Mouse (Mus musculus) limb, embryonic 13.5 days (tissue): Measurements from ENCODE around the gene Ankrd45. TPM values are rescaled to one million over a fixed set of nuclear protein-coding genes. Genes with fewer than 3 reads are reported as not detected.
A peak's percentile ranks its signal among the peaks of the same experiment; 100 is the strongest.

Source experiments
- ATAC-seq: fragments of 200-750 bp; cut with Nextera tagmentation; 2 replicates; pipeline ENCODE4 v1.8.0; 2017; ENCODE audit warnings: low read depth, moderate number of reproducible peaks, moderate TSS enrichment; ENCODE audit not compliant: low FRiP score
- H3K27ac ChIP-seq: fragments of 300-500 bp; sonication (generic); 2 replicates; pipeline ENCODE4 v1.5.1; 2015; ENCODE audit warnings: inconsistent platforms, mild to moderate bottlenecking, moderate library complexity
- H3K27me3 ChIP-seq: fragments of 300-500 bp; sonication (generic); 2 replicates; pipeline ENCODE4 v1.6.1; 2015; ENCODE audit warnings: mild to moderate bottlenecking, inconsistent platforms
- H3K36me3 ChIP-seq: fragments of 300-500 bp; sonication (generic); 2 replicates; pipeline ENCODE4 v1.6.1; 2015; ENCODE audit warnings: inconsistent platforms, mild to moderate bottlenecking, moderate library complexity
- H3K4me1 ChIP-seq: fragments of 300-500 bp; sonication (generic); 2 replicates; pipeline ENCODE4 v1.6.1; 2015; ENCODE audit warnings: inconsistent platforms
- H3K4me2 ChIP-seq: fragments of 300-500 bp; sonication (generic); replicated peaks from 2 replicates; pipeline ENCODE4 v1.6.1; 2015; ENCODE audit warnings: inconsistent platforms, mild to moderate bottlenecking, moderate library complexity
- H3K4me3 ChIP-seq: fragments of 300-500 bp; sonication (generic); 2 replicates; pipeline ENCODE4 v1.5.1; 2015; ENCODE audit warnings: moderate library complexity, mild to moderate bottlenecking, inconsistent platforms
- H3K9ac ChIP-seq: fragments of 300-500 bp; sonication (generic); 2 replicates; pipeline ENCODE4 v1.6.1; 2015; ENCODE audit warnings: mild to moderate bottlenecking, inconsistent platforms
- H3K9me3 ChIP-seq: fragments of 300-500 bp; sonication (generic); 2 replicates; pipeline ENCODE4 v1.6.1; 2016; ENCODE audit warnings: inconsistent platforms
- WGBS: fragments of 180-500 bp; shearing (Covaris S2); methylation state at CpG from one replicate; pipeline ENCODE4 v1.1.7; 2015; 5-methylcytosine and 5-hydroxymethylcytosine counted together
- polyA plus RNA-seq: library from polyadenylated mRNA; unstranded; fragments of >200 nt; fragmentation: Nextera tagmentation; extraction: Ambion mirVana; gene quantifications from 2 replicates; pipeline ENCODE4 v1.2.1, GENCODE M21; 2015

Ankrd45 gene
- 2.3 and 3.1 TPM in 2 replicates for polyA plus RNA-seq

- H3K27ac ChIP-seq, result no peak within 1 kb of the TSS
- H3K9ac ChIP-seq, result peak within 1 kb of the TSS; percentile 69
- peak within 1 kb of the TSS; percentile 79 for H3K4me2 ChIP-seq
- 5% methylated on average over 33 of the region's 33 CpGs for WGBS
- peak within 1 kb of the TSS; percentile 46 for H3K4me3 ChIP-seq
- H3K36me3 ChIP-seq, result no peaks in the 10 kb centered on the region
- no peaks in the 10 kb centered on the region for H3K4me1 ChIP-seq
- H3K9me3 ChIP-seq, result no peaks in the 10 kb centered on the region
- ATAC-seq, result peak; percentile 75
- no peaks in the 10 kb centered on the region for H3K27me3 ChIP-seq
Measured at GRCm38 (mm10) chr1:161142531-161143159, at the start of gene Ankrd45. Gene Ankrd45, plus strand, starts transcription at chr1:161142691.

GRCm38 (mm10) chr1:161099721-161100405 lies 42.6 kb upstream of the Ankrd45 start:
- Histone ChIP-seq H3K27me3 (no peaks in the 10 kb centered on the region), H3K4me1 (no peaks in the 10 kb centered on the region), H3K4me2 (no peak overlapping the region), H3K9ac (no peak overlapping the region), H3K9me3 (no peaks in the 10 kb centered on the region), H3K4me3 (no peak overlapping the region), H3K27ac (no peak overlapping the region), H3K36me3 (peaks cover 45% of the 10 kb centered on the region)
- ATAC-seq, result no peak
- 96% methylated on average over 4 of the region's 4 CpGs for WGBS

DNA sequence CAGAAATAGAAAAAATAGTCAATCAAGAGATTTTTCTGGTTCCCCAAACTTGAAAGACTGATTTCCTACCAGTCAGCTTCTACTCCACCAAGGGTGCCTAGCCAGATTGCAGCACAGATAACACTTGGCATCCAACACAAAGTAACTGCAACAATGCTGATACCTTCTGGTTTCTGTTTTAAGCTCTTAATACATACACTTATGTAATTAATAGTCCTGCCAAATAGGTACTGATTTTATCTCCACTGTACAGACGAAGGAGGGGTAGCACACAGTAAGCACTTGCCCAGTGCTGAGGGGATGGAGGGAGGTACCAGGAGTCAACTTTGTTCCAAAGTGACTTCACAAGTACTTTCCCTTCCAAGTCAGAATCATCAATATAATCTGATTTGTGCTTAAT lies 38.6 kb upstream of the Ankrd45 start:
- no peak for ATAC-seq
- Histone ChIP-seq H3K36me3 (peaks cover 40% of the 10 kb centered on the region), H3K27me3 (no peaks in the 10 kb centered on the region), H3K9me3 (no peaks in the 10 kb centered on the region), H3K9ac (no peak overlapping the region), H3K27ac (no peak overlapping the region), H3K4me1 (no peaks in the 10 kb centered on the region), H3K4me3 (no peak overlapping the region), H3K4me2 (no peak overlapping the region)
- 80% methylated on average over 1 of the region's 1 CpGs for WGBS

GRCm38 (mm10) chr1:161109216-161109615 lies 33.3 kb upstream of the Ankrd45 start:
- ATAC-seq, result no peak

DNA sequence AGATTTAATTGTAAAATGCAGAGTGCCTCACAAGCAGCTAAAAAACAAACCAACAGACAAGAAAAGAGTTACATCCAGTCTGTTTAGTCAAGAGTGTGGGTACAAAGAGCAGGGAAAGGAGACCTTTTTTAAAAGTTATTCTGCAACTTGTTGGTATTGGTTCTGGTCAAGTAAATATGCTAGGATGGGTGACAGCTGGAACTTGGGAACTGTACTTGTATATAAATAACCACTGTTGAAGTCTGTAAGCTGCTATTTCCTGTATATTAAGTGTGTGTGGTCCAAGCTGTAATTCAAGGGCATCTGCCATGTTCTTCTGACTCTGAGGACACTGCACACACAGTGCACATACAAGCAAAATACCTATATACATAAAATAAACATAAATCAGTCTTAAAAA lies 27.9 kb upstream of the Ankrd45 start:
- Histone ChIP-seq H3K27ac (no peak overlapping the region), H3K4me2 (no peak overlapping the region), H3K4me1 (no peaks in the 10 kb centered on the region), H3K9ac (no peak overlapping the region), H3K4me3 (no peak overlapping the region), H3K9me3 (no peaks in the 10 kb centered on the region), H3K36me3 (peaks cover 3% of the 10 kb centered on the region; the same call in 1 of the 2 replicates), H3K27me3 (no peaks in the 10 kb centered on the region)
- no peak for ATAC-seq

More at GRCm38 (mm10) chr1:161109216-161109615, 33.3 kb upstream of the Ankrd45 start:
- Histone ChIP-seq H3K27me3 (no peaks in the 10 kb centered on the region), H3K9me3 (no peaks in the 10 kb centered on the region), H3K9ac (no peak overlapping the region), H3K4me3 (no peak overlapping the region), H3K4me2 (no peak overlapping the region), H3K27ac (no peak overlapping the region), H3K36me3 (peaks cover 29% of the 10 kb centered on the region), H3K4me1 (no peaks in the 10 kb centered on the region)
- WGBS, result 92% methylated on average over 8 of the region's 8 CpGs

DNA sequence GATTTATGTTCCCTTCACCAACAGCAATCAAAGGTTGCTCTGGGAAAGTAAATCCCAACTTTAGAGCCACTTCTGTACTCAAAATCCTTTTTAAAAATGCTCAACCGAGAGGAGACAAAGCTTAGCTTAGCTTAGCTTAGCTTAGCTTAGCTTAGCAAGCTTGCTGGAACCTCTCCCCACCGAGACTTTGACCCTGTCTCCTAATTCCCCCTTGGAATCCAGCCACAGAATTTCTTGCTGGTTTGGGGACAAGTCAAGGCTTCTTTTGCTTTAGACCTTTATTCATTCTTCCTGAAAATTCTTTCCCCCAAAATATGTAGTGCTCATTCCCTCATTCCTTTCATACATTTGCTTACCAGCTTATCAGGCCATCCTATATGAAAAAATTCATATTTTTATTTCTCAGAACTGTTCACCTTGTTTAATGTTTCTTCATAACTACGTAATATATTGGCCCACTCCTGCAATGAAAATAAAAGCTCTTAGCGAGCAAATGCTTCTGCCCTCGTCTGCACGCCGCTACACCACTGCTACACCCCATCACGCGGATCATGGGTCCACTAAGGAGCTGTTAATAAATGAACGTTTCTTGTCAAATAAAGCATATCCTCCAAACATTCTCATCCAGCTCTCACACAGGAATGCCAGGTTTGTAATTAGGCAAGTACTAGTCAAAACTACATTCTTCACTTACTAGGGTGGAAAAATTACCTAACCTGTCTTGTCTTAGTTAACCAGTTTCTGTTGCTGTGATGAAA lies 19.7 kb upstream of the Ankrd45 start:
- H3K4me2 ChIP-seq, result no peak overlapping the region
- peaks cover 11% of the 10 kb centered on the region for H3K36me3 ChIP-seq
- no peaks in the 10 kb centered on the region for H3K9me3 ChIP-seq
- no peak overlapping the region for H3K9ac ChIP-seq
- H3K4me1 ChIP-seq, result no peaks in the 10 kb centered on the region
- H3K27ac ChIP-seq, result no peak overlapping the region
- H3K27me3 ChIP-seq, result no peaks in the 10 kb centered on the region
- 89% methylated on average over 10 of the region's 10 CpGs for WGBS
- no peak overlapping the region for H3K4me3 ChIP-seq
- no peak for ATAC-seq

- H3K9me3 ChIP-seq, result no peaks in the 10 kb centered on the region
- no peak overlapping the region for H3K4me2 ChIP-seq
- H3K27ac ChIP-seq, result no peak overlapping the region
- H3K27me3 ChIP-seq, result no peaks in the 10 kb centered on the region
- ATAC-seq, result no peak
- WGBS, result 71% methylated on average over 1 of the region's 1 CpGs
- no peak overlapping the region for H3K4me3 ChIP-seq
- H3K36me3 ChIP-seq, result peaks cover 6% of the 10 kb centered on the region
- H3K9ac ChIP-seq, result no peak overlapping the region
- peaks cover 10% of the 10 kb centered on the region for H3K4me1 ChIP-seq
Measured at GRCm38 (mm10) chr1:161126461-161126860, 16.0 kb upstream of the Ankrd45 start.

DNA sequence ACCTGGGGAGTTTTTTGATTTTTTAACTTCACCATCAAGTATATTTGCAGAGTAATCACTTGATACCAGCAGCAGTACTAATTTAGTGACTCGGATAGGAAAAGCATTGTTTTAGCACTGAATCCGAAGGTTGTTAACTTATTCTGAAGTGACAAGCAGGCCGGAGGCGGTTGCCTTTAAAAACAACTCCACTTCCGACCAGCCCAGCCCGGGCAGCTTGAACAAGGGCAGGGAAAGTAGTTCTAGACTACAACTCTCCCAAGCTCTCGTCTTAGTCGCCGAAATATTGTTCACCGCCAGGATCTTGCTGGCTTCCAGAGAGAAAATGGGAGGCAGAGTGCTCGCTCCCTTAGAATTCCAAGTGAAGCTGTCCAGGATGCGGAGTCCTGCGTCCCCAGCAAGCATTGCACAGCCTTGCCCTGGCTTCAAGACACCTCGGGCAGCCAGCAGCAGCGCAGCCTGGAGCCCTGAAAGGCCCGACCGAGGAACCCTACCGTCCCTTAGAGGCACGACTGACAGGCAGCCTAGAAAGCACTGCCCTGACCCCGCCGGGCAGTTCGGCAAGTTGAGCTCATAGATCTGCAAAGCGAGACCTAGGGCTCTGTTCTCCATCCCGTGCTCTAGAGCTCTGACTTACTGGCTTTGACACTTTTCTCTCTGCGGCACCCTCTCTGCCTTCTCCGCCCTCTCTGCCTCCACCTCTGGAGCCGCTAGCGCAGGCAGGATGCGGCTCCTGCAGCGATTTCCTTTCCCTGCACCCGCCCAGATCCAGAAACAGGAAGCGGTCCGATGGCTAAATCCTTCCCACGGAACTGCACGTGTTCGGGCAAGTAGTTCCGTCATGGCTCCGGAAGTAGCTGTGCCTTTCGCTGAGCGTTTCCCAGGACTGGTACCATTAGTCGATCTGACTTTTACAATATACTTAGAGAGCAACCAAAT lies 11.5 kb upstream of the Ankrd45 start, which contains the start of gene Klhl20:
Gene Klhl20 (minus strand): TSS at position 786 of the 939 bp plus-strand sequence.
- WGBS, result 2% methylated on average over 41 of the region's 41 CpGs
- Histone ChIP-seq H3K9me3 (no peaks in the 10 kb centered on the region), H3K4me3 (peak within 1 kb of the TSS; percentile 94)

DNA sequence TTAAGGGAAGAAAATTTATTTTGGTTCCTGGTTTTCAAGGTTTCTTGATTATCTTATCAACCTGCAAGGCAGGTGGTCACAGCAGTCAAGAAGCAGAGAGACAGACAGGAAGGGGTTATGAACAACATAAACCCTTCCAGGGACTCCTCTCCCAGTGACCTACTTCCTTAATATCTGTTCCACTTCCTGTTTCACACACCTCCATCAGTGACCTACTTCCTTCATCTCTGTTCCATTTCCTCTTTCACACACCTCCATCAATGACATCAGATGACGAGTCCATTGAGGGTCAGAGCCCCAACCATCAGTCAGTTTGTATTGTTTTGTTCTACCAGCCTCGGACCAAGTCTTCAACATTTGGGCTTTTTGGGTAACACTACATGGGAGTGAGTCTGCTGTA lies 3.0 kb upstream of the Ankrd45 start:
- Histone ChIP-seq H3K27ac (no peak overlapping the region), H3K9me3 (no peaks in the 10 kb centered on the region), H3K4me2 (no peak overlapping the region), H3K4me3 (no peak overlapping the region), H3K36me3 (no peaks in the 10 kb centered on the region), H3K9ac (no peak overlapping the region), H3K4me1 (no peaks in the 10 kb centered on the region), H3K27me3 (no peaks in the 10 kb centered on the region)
- no peak for ATAC-seq
- 92% methylated on average over 2 of the region's 2 CpGs for WGBS

More for the DNA sequence above, 11.5 kb upstream of the Ankrd45 start, which contains the start of gene Klhl20:
- Histone ChIP-seq H3K27ac (peak within 1 kb of the TSS; percentile 86), H3K4me1 (peaks cover 10% of the 10 kb centered on the region), H3K4me2 (peak within 1 kb of the TSS; percentile 87), H3K9ac (peak within 1 kb of the TSS; percentile 93), H3K27me3 (no peaks in the 10 kb centered on the region), H3K36me3 (peaks cover 6% of the 10 kb centered on the region)
- peak; percentile 95 for ATAC-seq

DNA sequence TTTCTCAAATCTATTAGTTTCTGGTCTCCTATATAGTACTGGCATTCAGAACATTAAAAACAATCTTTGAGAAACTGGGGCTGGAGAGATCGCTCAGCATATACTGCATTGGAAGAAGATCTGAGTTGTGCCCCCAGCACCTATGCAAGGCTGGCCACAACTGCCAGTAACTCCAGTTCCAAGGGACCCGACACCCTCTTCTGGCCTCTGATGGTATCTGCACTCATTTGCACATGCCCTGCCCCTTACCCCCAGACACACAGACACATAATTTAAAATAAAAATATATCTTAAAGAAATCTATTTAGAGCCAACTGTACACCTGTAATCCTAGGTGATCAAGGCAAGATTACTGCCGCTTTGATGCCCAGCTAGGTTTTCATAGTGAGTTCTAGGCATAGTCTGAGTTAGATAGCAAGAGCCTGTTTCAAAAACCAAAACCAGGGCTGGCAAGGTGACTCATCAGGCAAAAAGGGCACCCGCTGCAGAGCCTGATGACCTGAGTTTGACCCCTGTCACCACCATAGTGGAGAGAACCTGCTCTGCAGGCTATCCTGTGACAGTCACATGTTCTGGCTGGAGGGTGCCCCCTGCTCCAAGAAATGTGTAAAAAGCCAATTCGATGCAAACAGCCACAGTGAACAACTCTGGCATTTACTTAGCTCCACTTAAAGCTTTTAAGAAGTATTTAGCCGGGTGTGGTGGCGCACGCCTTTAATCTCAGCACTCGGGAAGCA lies 2.3 kb upstream of the Ankrd45 start:
- ATAC-seq, result no peak

DNA sequence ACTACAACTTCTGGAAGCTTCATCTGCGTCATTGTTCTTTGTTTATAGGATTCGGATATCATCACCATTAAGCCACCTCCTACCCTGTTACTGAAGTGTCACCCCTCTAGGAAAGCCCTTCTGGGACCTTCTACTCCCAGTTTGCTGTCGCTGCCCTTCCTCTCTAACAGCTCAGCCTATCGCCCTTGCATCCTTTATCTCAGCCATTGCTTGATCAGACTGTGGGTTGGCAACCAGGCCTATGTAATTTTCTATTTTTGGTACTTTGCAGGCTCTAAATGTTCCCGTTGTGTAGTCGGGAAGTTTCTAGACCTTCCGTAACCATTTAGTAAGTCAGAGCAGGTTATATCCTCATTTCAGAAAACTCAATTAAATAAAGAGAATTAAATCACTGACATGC lies 725 bp downstream of the Ankrd45 start:
- H3K9me3 ChIP-seq, result no peaks in the 10 kb centered on the region
- H3K27ac ChIP-seq, result no peak overlapping the region
- H3K4me3 ChIP-seq, result no peak overlapping the region
- ATAC-seq, result no peak
- no peaks in the 10 kb centered on the region for H3K27me3 ChIP-seq
- no peaks in the 10 kb centered on the region for H3K4me1 ChIP-seq
- H3K9ac ChIP-seq, result no peak overlapping the region
- H3K4me2 ChIP-seq, result peak overlapping the region; percentile 79
- no peaks in the 10 kb centered on the region for H3K36me3 ChIP-seq
- 93% methylated on average over 7 of the region's 7 CpGs for WGBS

More for the DNA sequence above, 2.3 kb upstream of the Ankrd45 start:
- Histone ChIP-seq H3K4me2 (no peak overlapping the region), H3K9me3 (no peaks in the 10 kb centered on the region), H3K4me3 (no peak overlapping the region), H3K27me3 (no peaks in the 10 kb centered on the region), H3K9ac (no peak overlapping the region), H3K36me3 (no peaks in the 10 kb centered on the region), H3K4me1 (no peaks in the 10 kb centered on the region), H3K27ac (no peak overlapping the region)
- 77% methylated on average over 9 of the region's 9 CpGs for WGBS
